Mouse (Mus musculus): ENCODE data around the gene Ppp1r13b. TPM values are rescaled to one million over a fixed set of nuclear protein-coding genes. Genes with fewer than 3 reads are reported as not detected.

Gene Ppp1r13b
- polyA plus RNA-seq, 1 experiment from 2014 or later: 12.0 TPM

GRCm38 (mm10) chr12:111896908-111897661 is 10.8 kb downstream of the Ppp1r13b start:
- H3K4me2 ChIP-seq (replicated peaks): no peak overlapping the region
- 63% methylated on average over 7 of the region's 7 CpGs for WGBS
- no peak for ATAC-seq (ENCODE audit: low FRiP score, low read depth)
- no peak overlapping the region for H3K27ac ChIP-seq
- H3K36me3 ChIP-seq: no peaks in the 10 kb centered on the region
- H3K9ac ChIP-seq: no peak overlapping the region
- H3K4me1 ChIP-seq: no peaks in the 10 kb centered on the region; the same call in 1 of the 2 replicates
- H3K9me3 ChIP-seq: no peaks in the 10 kb centered on the region
- H3K4me3 ChIP-seq: no peak overlapping the region
- H3K27me3 ChIP-seq: no peaks in the 10 kb centered on the region

GRCm38 (mm10) chr12:111894082-111894481 is 13.8 kb downstream of the Ppp1r13b start:
- ATAC-seq (ENCODE audit: low FRiP score, low read depth): no peak
- no peaks in the 10 kb centered on the region for H3K9me3 ChIP-seq
- no peaks in the 10 kb centered on the region for H3K27me3 ChIP-seq
- H3K9ac ChIP-seq: no peak overlapping the region
- 76% methylated on average over 1 of the region's 1 CpGs for WGBS
- no peak overlapping the region for H3K4me2 ChIP-seq (replicated peaks)
- no peak overlapping the region for H3K27ac ChIP-seq
- H3K4me1 ChIP-seq: no peaks in the 10 kb centered on the region; the same call in 1 of the 2 replicates
- no peak overlapping the region for H3K4me3 ChIP-seq
- no peaks in the 10 kb centered on the region for H3K36me3 ChIP-seq

GRCm38 (mm10) chr12:111892981-111893380 is 14.9 kb downstream of the Ppp1r13b start:
- Histone ChIP-seq H3K4me3 (no peak overlapping the region), H3K9me3 (no peaks in the 10 kb centered on the region), H3K27me3 (no peaks in the 10 kb centered on the region), H3K4me2 (replicated peaks) (no peak overlapping the region), H3K27ac (no peak overlapping the region), H3K4me1 (no peaks in the 10 kb centered on the region; the same call in 1 of the 2 replicates), H3K9ac (no peak overlapping the region), H3K36me3 (no peaks in the 10 kb centered on the region)
- 94% methylated on average over 1 of the region's 1 CpGs for WGBS
- ATAC-seq (ENCODE audit: low FRiP score, low read depth): no peak

GRCm38 (mm10) chr12:111891800-111892199 is 16.1 kb downstream of the Ppp1r13b start:
- H3K9me3 ChIP-seq: no peaks in the 10 kb centered on the region
- no peaks in the 10 kb centered on the region for H3K36me3 ChIP-seq
- H3K4me2 ChIP-seq (replicated peaks): no peak overlapping the region
- H3K4me3 ChIP-seq: no peak overlapping the region
- 88% methylated on average over 4 of the region's 4 CpGs for WGBS
- ATAC-seq (ENCODE audit: low FRiP score, low read depth): no peak
- no peak overlapping the region for H3K27ac ChIP-seq
- H3K27me3 ChIP-seq: no peaks in the 10 kb centered on the region
- H3K4me1 ChIP-seq: no peaks in the 10 kb centered on the region; the same call in 1 of the 2 replicates
- no peak overlapping the region for H3K9ac ChIP-seq

- no peaks in the 10 kb centered on the region for H3K27me3 ChIP-seq
- H3K27ac ChIP-seq: no peak overlapping the region
- H3K9me3 ChIP-seq: no peaks in the 10 kb centered on the region
- ATAC-seq (ENCODE audit: low FRiP score, low read depth): no peak
- H3K36me3 ChIP-seq: no peaks in the 10 kb centered on the region
- no peak overlapping the region for H3K9ac ChIP-seq
- H3K4me2 ChIP-seq (replicated peaks): no peak overlapping the region
- H3K4me3 ChIP-seq: no peak overlapping the region
- WGBS: 83% methylated on average over 3 of the region's 3 CpGs
- H3K4me1 ChIP-seq: peaks cover 1% of the 10 kb centered on the region; the same call in 1 of the 2 replicates
Observed at GRCm38 (mm10) chr12:111889251-111889650, 18.7 kb downstream of the Ppp1r13b start.

GRCm38 (mm10) chr12:111888303-111888864 is 19.5 kb downstream of the Ppp1r13b start:
- Histone ChIP-seq H3K36me3 (no peaks in the 10 kb centered on the region), H3K4me1 (0 out of 2 replicates have a peak, but pooled peaks cover 3% of the 10 kb centered on the region), H3K27ac (no peak overlapping the region), H3K9me3 (no peaks in the 10 kb centered on the region), H3K27me3 (no peaks in the 10 kb centered on the region), H3K4me2 (replicated peaks) (no peak overlapping the region), H3K4me3 (no peak overlapping the region), H3K9ac (no peak overlapping the region)
- WGBS: 92% methylated on average over 4 of the region's 4 CpGs
- no peak for ATAC-seq (ENCODE audit: low FRiP score, low read depth)

- Histone ChIP-seq H3K4me2 (replicated peaks) (no peak overlapping the region), H3K27ac (no peak overlapping the region), H3K9ac (no peak overlapping the region), H3K9me3 (no peaks in the 10 kb centered on the region), H3K27me3 (no peaks in the 10 kb centered on the region), H3K36me3 (no peaks in the 10 kb centered on the region), H3K4me3 (no peak overlapping the region), H3K4me1 (0 out of 2 replicates have a peak, but pooled peaks cover 3% of the 10 kb centered on the region)
- WGBS: 85% methylated on average over 1 of the region's 1 CpGs
- no peak for ATAC-seq (ENCODE audit: low FRiP score, low read depth)
Observed at GRCm38 (mm10) chr12:111887005-111887404, 20.9 kb downstream of the Ppp1r13b start.

- 0 out of 2 replicates have a peak, but pooled peaks cover 3% of the 10 kb centered on the region for H3K4me1 ChIP-seq
- no peak overlapping the region for H3K9ac ChIP-seq
- 52% methylated on average over 4 of the region's 4 CpGs for WGBS
- ATAC-seq (ENCODE audit: low FRiP score, low read depth): no peak
- H3K27me3 ChIP-seq: no peaks in the 10 kb centered on the region
- H3K4me3 ChIP-seq: no peak overlapping the region
- H3K27ac ChIP-seq: no peak overlapping the region
- no peaks in the 10 kb centered on the region for H3K9me3 ChIP-seq
- H3K4me2 ChIP-seq (replicated peaks): no peak overlapping the region
- no peaks in the 10 kb centered on the region for H3K36me3 ChIP-seq
Observed at GRCm38 (mm10) chr12:111882852-111883251, 25.1 kb downstream of the Ppp1r13b start.

- no peak overlapping the region for H3K4me3 ChIP-seq
- H3K27ac ChIP-seq: no peak overlapping the region
- H3K9me3 ChIP-seq: no peaks in the 10 kb centered on the region
- no peaks in the 10 kb centered on the region for H3K36me3 ChIP-seq
- H3K4me1 ChIP-seq: 0 out of 2 replicates have a peak, but pooled peaks cover 3% of the 10 kb centered on the region
- no peak for ATAC-seq (ENCODE audit: low FRiP score, low read depth)
- no peak overlapping the region for H3K9ac ChIP-seq
- no peak overlapping the region for H3K4me2 ChIP-seq (replicated peaks)
- no peaks in the 10 kb centered on the region for H3K27me3 ChIP-seq
- 81% methylated on average over 3 of the region's 3 CpGs for WGBS
Observed at GRCm38 (mm10) chr12:111882022-111882421, 25.9 kb downstream of the Ppp1r13b start.

GRCm38 (mm10) chr12:111878213-111878612 is 29.7 kb downstream of the Ppp1r13b start:
- no peaks in the 10 kb centered on the region for H3K27me3 ChIP-seq
- H3K27ac ChIP-seq: no peak overlapping the region
- no peaks in the 10 kb centered on the region for H3K9me3 ChIP-seq
- 16% methylated on average over 3 of the region's 3 CpGs for WGBS
- no peaks in the 10 kb centered on the region for H3K4me1 ChIP-seq
- no peak; the same call in 1 of the 2 replicates for ATAC-seq (ENCODE audit: low FRiP score, low read depth)
- H3K4me3 ChIP-seq: no peak overlapping the region
- no peak overlapping the region for H3K4me2 ChIP-seq (replicated peaks)
- H3K36me3 ChIP-seq: no peaks in the 10 kb centered on the region
- H3K9ac ChIP-seq: no peak overlapping the region

GRCm38 (mm10) chr12:111875499-111875898 is 32.4 kb downstream of the Ppp1r13b start:
- Histone ChIP-seq H3K27ac (no peak overlapping the region), H3K36me3 (peaks cover 7% of the 10 kb centered on the region), H3K4me3 (no peak overlapping the region), H3K9me3 (no peaks in the 10 kb centered on the region), H3K4me1 (no peaks in the 10 kb centered on the region), H3K4me2 (replicated peaks) (no peak overlapping the region), H3K9ac (no peak overlapping the region), H3K27me3 (no peaks in the 10 kb centered on the region)
- 89% methylated on average over 3 of the region's 3 CpGs for WGBS
- no peak for ATAC-seq (ENCODE audit: low FRiP score, low read depth)

GRCm38 (mm10) chr12:111874601-111875140 is 33.2 kb downstream of the Ppp1r13b start:
- H3K4me2 ChIP-seq (replicated peaks): no peak overlapping the region

More at GRCm38 (mm10) chr12:111874601-111875140, 33.2 kb downstream of the Ppp1r13b start:
- no peaks in the 10 kb centered on the region for H3K9me3 ChIP-seq
- no peaks in the 10 kb centered on the region for H3K4me1 ChIP-seq
- H3K27me3 ChIP-seq: no peaks in the 10 kb centered on the region
- H3K9ac ChIP-seq: no peak overlapping the region
- H3K27ac ChIP-seq: no peak overlapping the region
- no peak for ATAC-seq (ENCODE audit: low FRiP score, low read depth)
- WGBS: 74% methylated on average over 1 of the region's 1 CpGs
- H3K36me3 ChIP-seq: peaks cover 9% of the 10 kb centered on the region
- H3K4me3 ChIP-seq: no peak overlapping the region

Data from limb, embryonic 13.5 days (tissue).